Mouse (Mus musculus) olfactory bulb, adult 2 months (tissue): ENCODE data around the gene Gprc5b. TPM values are rescaled to one million over a fixed set of nuclear protein-coding genes. Genes with fewer than 3 reads are reported as not detected.

Experiments
- H3K27ac ChIP-seq: fragments of 200-500 bp; 2 replicates; pipeline ENCODE4 v1.5.1; 2012; ENCODE audit warnings: low read depth, low read length; ENCODE audit not compliant: insufficient read depth
- H3K4me1 ChIP-seq: fragments of 200-500 bp; 2 replicates; pipeline ENCODE4 v1.6.1; 2012; ENCODE audit warnings: low read length; ENCODE audit not compliant: control insufficient read depth, insufficient read depth
- H3K4me3 ChIP-seq: fragments of 200-500 bp; 2 replicates; pipeline ENCODE4 v1.5.1; 2012; ENCODE audit warnings: mild to moderate bottlenecking, low read depth, low read length, moderate library complexity; ENCODE audit not compliant: insufficient read depth
- CTCF ChIP-seq: fragments of 200-500 bp; IDR thresholded peaks from 2 replicates; pipeline ENCODE4 v1.5.1; 2012; ENCODE audit warnings: low read depth, mild to moderate bottlenecking, low read length, moderate library complexity; ENCODE audit not compliant: insufficient read depth
- POLR2A ChIP-seq: fragments of 200-500 bp; IDR thresholded peaks from 2 replicates; pipeline ENCODE4 v1.6.1; 2012; ENCODE audit warnings: mild to moderate bottlenecking, low read depth, low read length, moderate library complexity; ENCODE audit not compliant: insufficient read depth
- WGBS: fragments of 180-500 bp; shearing (Covaris S2); methylation state at CpG from one replicate; pipeline ENCODE4 v1.1.7; 2018; 5-methylcytosine and 5-hydroxymethylcytosine counted together
- polyA plus RNA-seq: library from polyadenylated mRNA; stranded (reverse); fragments of >200 nt; gene quantifications from 2 replicates; pipeline ENCODE4 v1.2.4, GENCODE M21; 2012; ENCODE audit warnings: low replicate concordance; ENCODE audit not compliant: missing spikeins, insufficient read depth, insufficient read length

Gprc5b gene
- polyA plus RNA-seq: not detected in 2 replicates

DNA sequence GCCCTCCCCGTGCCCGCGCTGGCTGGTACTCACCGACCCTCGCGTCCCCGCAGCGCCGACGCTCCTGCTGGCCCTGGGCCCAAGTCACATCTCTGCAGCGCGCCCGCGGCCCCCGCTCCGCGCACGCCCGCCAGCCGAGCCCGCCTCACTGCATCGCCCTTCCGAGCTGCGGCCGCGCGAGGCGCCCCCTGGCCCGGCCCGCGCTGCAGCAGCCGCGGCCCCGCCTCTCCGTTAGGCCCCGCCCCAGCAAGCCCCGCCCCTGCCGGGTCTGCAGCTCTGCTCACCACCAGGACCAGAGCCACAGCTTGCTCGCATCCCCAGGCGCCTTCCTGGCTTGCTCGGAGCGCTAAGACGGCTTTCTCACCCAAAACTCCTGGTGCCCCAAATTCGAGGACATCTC, at the start of gene Gprc5b:
Gene Gprc5b, minus strand, starts transcription at position 205 of the 400 bp plus-strand sequence.
- under 1% methylated on average over 43 of the region's 44 CpGs for WGBS
- Histone ChIP-seq H3K4me3 (peak within 1 kb of the TSS; percentile 69), H3K4me1 (peaks cover 22% of the 10 kb centered on the region), H3K27ac (peak within 1 kb of the TSS; percentile 97)
- TF ChIP-seq POLR2A (peak; percentile 86), CTCF (no peak)

DNA sequence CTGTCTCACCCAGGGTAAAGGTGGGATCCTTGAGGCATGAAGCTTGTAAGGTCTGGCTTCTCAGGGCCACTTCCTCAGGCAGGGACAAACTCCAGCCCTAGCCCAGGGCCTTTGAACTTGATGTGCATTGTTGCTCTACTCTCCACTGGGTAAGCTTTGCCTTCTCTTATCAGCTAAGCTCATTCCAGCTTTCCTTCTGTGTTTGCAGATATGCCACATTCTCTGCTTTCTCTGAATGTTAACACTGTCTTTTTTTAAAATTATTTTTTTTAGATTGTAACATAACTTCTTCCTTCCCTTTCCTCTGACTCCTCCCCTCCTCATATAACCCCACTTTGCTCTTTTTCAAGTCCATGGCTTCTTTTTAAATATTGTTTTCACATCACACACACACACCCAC, 46.5 kb upstream of the Gprc5b start:
- no peak for TF ChIP-seq CTCF
- no peaks in the 10 kb centered on the region for H3K4me1 ChIP-seq
- H3K27ac ChIP-seq: no peak overlapping the region
- no peak overlapping the region for H3K4me3 ChIP-seq

DNA sequence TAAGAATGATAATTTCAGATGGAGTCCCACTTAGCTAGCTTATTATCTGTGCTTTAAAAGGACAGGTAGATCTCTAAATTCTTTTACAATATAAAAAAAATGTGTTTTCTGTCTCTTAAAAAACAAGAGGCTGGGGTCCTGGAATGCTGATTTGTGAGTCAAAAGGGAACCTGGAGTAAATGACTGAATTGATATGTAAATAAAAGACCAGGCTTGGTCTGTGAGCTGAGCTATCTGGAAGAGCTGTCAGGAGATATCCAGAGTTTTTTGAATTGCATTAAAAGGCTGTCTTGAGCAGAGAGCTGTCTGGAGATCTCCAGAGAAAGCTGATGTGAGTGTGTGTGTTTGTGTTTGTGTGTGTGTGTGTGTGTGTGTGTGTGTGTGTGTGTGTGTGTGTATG, 42.6 kb upstream of the Gprc5b start:
- Histone ChIP-seq H3K4me1 (no peaks in the 10 kb centered on the region), H3K27ac (no peak overlapping the region), H3K4me3 (no peak overlapping the region)
- TF ChIP-seq CTCF (no peak), POLR2A (no peak)

GRCm38 (mm10) chr7:119034243-119034961, 39.4 kb upstream of the Gprc5b start:
- H3K27ac ChIP-seq: no peak overlapping the region
- 68% methylated on average over 15 of the region's 15 CpGs for WGBS
- no peak overlapping the region for H3K4me3 ChIP-seq
- no peaks in the 10 kb centered on the region for H3K4me1 ChIP-seq
- no peak for TF ChIP-seq CTCF
- no peak for TF ChIP-seq POLR2A

GRCm38 (mm10) chr7:119023394-119023921, 28.4 kb upstream of the Gprc5b start:
- no peak for TF ChIP-seq POLR2A
- TF ChIP-seq CTCF: peak; percentile 95
- Histone ChIP-seq H3K4me3 (no peak overlapping the region), H3K4me1 (peaks cover 7% of the 10 kb centered on the region; the same call in 1 of the 2 replicates), H3K27ac (no peak overlapping the region)
- 19% methylated on average over 17 of the region's 17 CpGs for whole genome bisulfite sequencing

- TF ChIP-seq CTCF (no peak), POLR2A (no peak)
- H3K4me1 ChIP-seq: peaks cover 7% of the 10 kb centered on the region; the same call in 1 of the 2 replicates
- H3K27ac ChIP-seq: no peak overlapping the region
- no peak overlapping the region for H3K4me3 ChIP-seq
- 72% methylated on average over 19 of the region's 19 CpGs for WGBS
Observed at GRCm38 (mm10) chr7:119022238-119023156, 27.5 kb upstream of the Gprc5b start.

- 11% methylated on average over 4 of the region's 4 CpGs for whole genome bisulfite sequencing
- no peak overlapping the region for H3K4me3 ChIP-seq
- TF ChIP-seq POLR2A (no peak), CTCF (0 out of 2 replicates have a peak, but pooled peaks have one; percentile 28)
- no peak overlapping the region for H3K27ac ChIP-seq
- peaks cover 7% of the 10 kb centered on the region; the same call in 1 of the 2 replicates for H3K4me1 ChIP-seq
Observed at GRCm38 (mm10) chr7:119019537-119019936, 24.5 kb upstream of the Gprc5b start.

DNA sequence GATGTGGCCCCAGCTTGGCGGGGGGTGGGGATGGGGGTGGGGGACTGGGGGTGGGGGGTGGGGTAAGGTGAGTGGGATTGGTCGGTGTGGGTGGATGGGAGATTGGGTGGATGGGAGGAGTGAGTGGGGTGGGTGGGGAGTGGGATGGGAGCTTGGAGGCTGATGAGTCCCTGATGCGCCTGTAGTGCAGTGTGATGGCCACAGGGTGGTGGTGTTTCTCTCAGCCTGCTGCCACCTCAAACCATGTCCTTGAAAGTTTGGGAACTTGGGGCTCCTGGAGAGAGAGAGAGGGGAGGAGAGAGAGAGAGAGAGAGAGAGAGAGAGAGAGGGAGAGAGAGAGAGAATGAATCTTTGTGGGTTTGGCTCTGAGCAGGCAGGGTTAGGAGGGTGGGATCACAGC, 20.7 kb upstream of the Gprc5b start:
- Histone ChIP-seq H3K4me3 (no peak overlapping the region), H3K4me1 (no peaks in the 10 kb centered on the region; the same call in 1 of the 2 replicates), H3K27ac (no peak overlapping the region)
- 0% methylated on average over 3 of the region's 3 CpGs for WGBS
- no peak for TF ChIP-seq POLR2A
- peak; percentile 62; the same call in 1 of the 2 replicates for TF ChIP-seq CTCF
